Mouse (Mus musculus): ENCODE measurements around the gene Mrpl1. TPM values are rescaled to one million over a fixed set of nuclear protein-coding genes. Genes with fewer than 3 reads are reported as not detected.

Mrpl1 gene
- total RNA-seq, 2 experiments from 2014 or later: 32.0 to 32.3 TPM

DNA sequence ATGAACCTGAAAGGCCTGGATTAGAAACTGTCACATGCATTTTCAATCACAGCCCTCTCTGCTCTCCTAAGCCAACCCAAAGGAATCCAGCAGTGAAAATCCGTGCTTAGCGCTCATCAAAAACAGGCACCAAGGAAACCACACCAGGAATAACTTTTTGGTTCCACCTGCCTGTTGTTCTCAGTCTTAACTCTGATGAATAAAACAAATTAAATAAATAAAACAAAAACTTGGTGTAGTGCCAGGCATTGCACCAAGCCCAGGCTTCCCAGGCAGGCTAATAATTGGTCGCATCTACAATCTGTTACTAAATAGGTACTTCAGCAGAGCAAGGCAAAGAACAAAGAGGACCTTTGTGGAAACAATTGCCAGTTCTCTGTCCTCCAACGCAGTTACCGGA, 99.4 kb downstream of the Mrpl1 start:
- DNase-seq: no peak

DNA sequence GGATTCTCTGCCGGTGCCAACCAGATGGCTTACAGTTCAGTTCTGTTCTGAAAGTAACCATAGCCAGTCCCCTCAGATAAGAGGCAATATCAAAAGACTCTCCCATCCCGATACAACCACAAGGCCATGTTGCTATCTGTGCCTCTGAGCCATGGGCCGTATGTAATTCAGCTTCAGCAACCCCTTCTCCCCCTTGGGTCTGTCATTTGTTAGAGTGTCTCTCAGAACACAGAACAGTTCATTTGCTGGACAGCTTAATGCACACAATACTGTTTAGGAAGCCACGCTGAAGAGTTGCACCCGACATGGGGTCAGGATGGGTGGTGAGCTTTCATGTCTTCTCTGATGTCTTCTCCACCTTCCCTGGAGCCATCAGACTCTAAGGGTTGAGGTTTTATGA, 100.3 kb downstream of the Mrpl1 start:
- DNase-seq: no peak

DNA sequence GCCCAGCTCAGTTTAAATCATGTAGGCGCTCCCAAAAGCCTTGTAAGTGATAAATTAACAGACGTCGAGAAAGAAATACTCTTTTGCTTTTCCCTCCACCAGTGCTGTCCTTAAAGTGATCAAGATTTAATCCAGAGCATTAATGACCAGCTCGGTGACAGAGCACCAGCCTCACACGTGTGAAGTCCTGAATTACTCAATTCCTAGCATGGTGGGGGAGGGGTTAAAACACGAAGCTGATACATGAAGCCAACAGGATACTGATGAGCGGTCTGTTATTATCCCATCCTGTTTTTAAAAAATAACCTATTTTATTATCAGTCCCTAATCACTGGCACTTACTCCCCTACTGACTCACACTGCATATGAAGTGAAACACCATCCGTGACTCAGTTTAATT, 102.4 kb downstream of the Mrpl1 start:
- no peak for DNase-seq

Other genes starting within 250 kb of the Mrpl1 start
- gene Cnot6l, start 45.3 kb upstream of the Mrpl1 start, total RNA-seq (2021): 10 to 100 TPM; 45.4 to 51.7 TPM
- gene Fras1, start 164.5 kb downstream of the Mrpl1 start, total RNA-seq (2021): 1 to 10 TPM; 1.0 to 1.6 TPM

Data from heart, adult 18-20 months (tissue).